ENCODE assay signal across 8 mouse cellular contexts in genomic region chr2:59881831-59882741, GRCm38 (mm10). TPM values are rescaled to one million over a fixed set of nuclear protein-coding genes. Genes with fewer than 3 reads are reported as not detected.
A peak's percentile ranks its signal among the peaks of the same experiment; 100 is the strongest.
DNase-seq lines count a peak whose midpoint lies in the region; ATAC-seq lines count a peak whose summit lies in the region.

Gene Wdsub1 (minus strand): TSS chr2:59882591.

- no peak within 1 kb of the TSS for H3K27ac ChIP-seq in forebrain, embryonic 11.5 days (ENCODE audit: low read depth, low read length)
- H3K27ac ChIP-seq in heart, embryonic 16.5 days (ENCODE audit: low read length), result peak within 1 kb of the TSS; percentile 83
- peak within 1 kb of the TSS; percentile 78 for H3K27ac ChIP-seq in liver, embryonic 15.5 days (replicated peaks)
- no peak within 1 kb of the TSS for H3K27ac ChIP-seq in neural tube, embryonic 12.5 days

- ATAC-seq in forebrain, embryonic 11.5 days (replicated peaks; ENCODE audit: low FRiP score), result peak; percentile 98
- peak; percentile 97 for ATAC-seq in heart, embryonic 16.5 days (replicated peaks; ENCODE audit: extremely low read depth, insufficient read depth, low FRiP score)
- ATAC-seq in liver, embryonic 15.5 days (ENCODE audit: insufficient read depth), result peak; percentile 95
- ATAC-seq in neural tube, embryonic 12.5 days (ENCODE audit: low FRiP score, low read depth), result peak; percentile 95

- no peaks in the 10 kb centered on the region for H3K27me3 ChIP-seq in forebrain, embryonic 11.5 days (ENCODE audit: control insufficient read depth, insufficient read depth, low read length)
- no peaks in the 10 kb centered on the region for H3K27me3 ChIP-seq in heart, embryonic 16.5 days (ENCODE audit: control insufficient read depth, insufficient read depth, low read length)
- H3K27me3 ChIP-seq in liver, embryonic 15.5 days, result no peaks in the 10 kb centered on the region
- no peaks in the 10 kb centered on the region for H3K27me3 ChIP-seq in neural tube, embryonic 12.5 days (replicated peaks)

- no peaks in the 10 kb centered on the region for H3K36me3 ChIP-seq in forebrain, embryonic 11.5 days (ENCODE audit: control insufficient read depth, insufficient read depth, low read length)
- peaks cover 7% of the 10 kb centered on the region; the same call in 1 of the 2 replicates for H3K36me3 ChIP-seq in heart, embryonic 16.5 days (ENCODE audit: control insufficient read depth, insufficient read depth)
- H3K36me3 ChIP-seq in liver, embryonic 15.5 days (replicated peaks), result no peaks in the 10 kb centered on the region
- no peaks in the 10 kb centered on the region for H3K36me3 ChIP-seq in neural tube, embryonic 12.5 days

- peak within 1 kb of the TSS; percentile 74 for H3K4me3 ChIP-seq in forebrain, embryonic 11.5 days (ENCODE audit: low read depth, low read length)
- H3K4me3 ChIP-seq in heart, embryonic 16.5 days (ENCODE audit: low read length), result peak within 1 kb of the TSS; percentile 85
- peak within 1 kb of the TSS; percentile 84 for H3K4me3 ChIP-seq in liver, embryonic 15.5 days (replicated peaks)
- peak within 1 kb of the TSS; percentile 72 for H3K4me3 ChIP-seq in neural tube, embryonic 12.5 days

- H3K9me3 ChIP-seq in forebrain, embryonic 11.5 days (ENCODE audit: control insufficient read depth, low read length), result no peaks in the 10 kb centered on the region
- H3K9me3 ChIP-seq in heart, embryonic 16.5 days (replicated peaks; ENCODE audit: control insufficient read depth, low read length), result no peaks in the 10 kb centered on the region; the same call in 1 of the 2 replicates
- no peaks in the 10 kb centered on the region for H3K9me3 ChIP-seq in liver, embryonic 15.5 days (replicated peaks)
- H3K9me3 ChIP-seq in neural tube, embryonic 12.5 days, result peaks cover 7% of the 10 kb centered on the region; the same call in 1 of the 2 replicates

- no peaks in the 10 kb centered on the region for H3K4me1 ChIP-seq in forebrain, embryonic 11.5 days (replicated peaks; ENCODE audit: control insufficient read depth, insufficient read depth, low read length)
- peaks cover 9% of the 10 kb centered on the region for H3K4me1 ChIP-seq in heart, embryonic 16.5 days (ENCODE audit: control insufficient read depth, insufficient read depth, low read length)
- peaks cover 24% of the 10 kb centered on the region for H3K4me1 ChIP-seq in liver, embryonic 15.5 days (replicated peaks)
- no peaks in the 10 kb centered on the region for H3K4me1 ChIP-seq in neural tube, embryonic 12.5 days

- H3K4me2 ChIP-seq in forebrain, embryonic 11.5 days (ENCODE audit: low read depth, low read length, severe bottlenecking), result peak within 1 kb of the TSS; percentile 79
- peak within 1 kb of the TSS; percentile 58 for H3K4me2 ChIP-seq in heart, embryonic 16.5 days (ENCODE audit: low read depth, low read length)
- H3K4me2 ChIP-seq in liver, embryonic 15.5 days, result peak within 1 kb of the TSS; percentile 98
- peak within 1 kb of the TSS; percentile 90 for H3K4me2 ChIP-seq in neural tube, embryonic 12.5 days (replicated peaks)

- 6% methylated on average over 57 of the region's 57 CpGs for WGBS in forebrain, embryonic 11.5 days
- 3% methylated on average over 57 of the region's 57 CpGs for WGBS in heart, embryonic 16.5 days
- 2% methylated on average over 57 of the region's 57 CpGs for WGBS in liver, embryonic 15.5 days (ENCODE audit: insufficient replicate concordance)
- 7% methylated on average over 57 of the region's 57 CpGs for WGBS in neural tube, embryonic 12.5 days

- DNase-seq in CD8-positive naive resting alpha-beta T cell, adult 2 months (ENCODE audit: low read depth in 2 of 2, low spot score in 2 of 2), result peak; percentile 78 to 84
- peak; percentile 84 for DNase-seq in c-Kit-positive CD71-negative TER-119-negative erythroid progenitor cells, embryonic 14.5 days (ENCODE audit: low read depth)
- DNase-seq in forebrain, embryonic 11.5 days (ENCODE audit: low spot score), result peak; percentile 95
- peak; percentile 96 to 98 for DNase-seq in kidney, postnatal 36 days
- DNase-seq in telencephalon, adult 2 months (ENCODE audit: low read depth, low spot score), result peak; percentile 69

- H3K9ac ChIP-seq in forebrain, embryonic 11.5 days (ENCODE audit: low read length), result peak within 1 kb of the TSS; percentile 72
- H3K9ac ChIP-seq in heart, embryonic 16.5 days (ENCODE audit: low read length), result peak within 1 kb of the TSS; percentile 86
- H3K9ac ChIP-seq in liver, embryonic 15.5 days, result peak within 1 kb of the TSS; percentile 77
- peak within 1 kb of the TSS; percentile 67 for H3K9ac ChIP-seq in neural tube, embryonic 12.5 days

RNA-seq across cellular contexts. Expression of gene Wdsub1, which starts in this region (rescaled TPM):
- 16.6 and 19.9 TPM in 2 replicates for polyA plus RNA-seq in forebrain, embryonic 11.5 days (2014; fragmentation: Nextera tagmentation; extraction: Ambion mirVana)
- polyA plus RNA-seq in heart, embryonic 16.5 days (2015; fragmentation: Nextera tagmentation; extraction: Ambion mirVana), result 44.6 and 47.5 TPM in 2 replicates
- polyA plus RNA-seq in liver, embryonic 15.5 days (2015; fragmentation: Nextera tagmentation; extraction: Ambion mirVana), result 7.1 and 8.4 TPM in 2 replicates
- 13.6 and 16.2 TPM in 2 replicates for polyA plus RNA-seq in neural tube, embryonic 12.5 days (2016; fragmentation: Nextera tagmentation; extraction: Ambion mirVana)

Comparison
In these comparisons a context has a peak if more than half of its experiments do, and no peak if none do; other contexts are left out.
1. H3K27ac ChIP-seq: peak in heart, embryonic 16.5 days (single experiment) and liver, embryonic 15.5 days (single experiment); none in forebrain, embryonic 11.5 days (single experiment) and neural tube, embryonic 12.5 days (single experiment).
2. Peak in every context shown above with its lines, with median percentiles within 50 percentile points of each other: DNase-seq, ATAC-seq, H3K4me2 ChIP-seq, H3K4me3 ChIP-seq and H3K9ac ChIP-seq.